Mouse (Mus musculus): ENCODE measurements around the gene Vegfa. TPM values are rescaled to one million over a fixed set of nuclear protein-coding genes. Genes with fewer than 3 reads are reported as not detected.

Vegfa gene
- total RNA-seq, 1 experiment from 2014 or later: 23.0 TPM

GRCm38 (mm10) chr17:46055736-46056135, 23.6 kb upstream of the Vegfa start:
- ATAC-seq (ENCODE audit: extremely low read depth, insufficient number of reproducible peaks, low FRiP score, poor library complexity, severe bottlenecking): no peak

DNA sequence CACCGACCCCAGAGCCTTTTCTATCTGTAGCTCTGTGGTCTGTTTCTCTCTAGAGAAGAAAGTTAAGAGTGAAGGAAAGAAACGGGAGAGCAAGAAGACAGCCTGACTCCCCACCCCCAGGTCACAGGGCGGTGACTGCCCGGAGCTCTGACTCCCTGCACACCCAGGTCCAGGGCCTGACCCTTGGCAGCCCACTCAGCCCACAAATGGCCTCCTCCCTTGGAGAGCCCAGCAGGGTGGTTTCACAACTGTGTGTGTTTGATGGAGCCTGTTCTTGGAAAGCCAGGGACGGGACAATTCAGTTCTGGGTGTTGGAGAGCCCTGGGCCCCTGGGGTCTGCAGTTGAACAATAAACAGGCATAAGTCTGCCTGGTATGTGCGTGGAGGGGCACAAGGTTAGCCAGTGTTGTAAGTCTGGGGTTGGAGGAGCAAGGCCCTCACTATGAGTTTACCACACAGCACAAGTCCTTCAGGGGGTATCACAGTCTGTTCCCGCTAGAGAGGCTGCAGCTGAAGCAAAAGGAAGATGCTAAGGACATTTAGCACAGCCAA, 21.2 kb upstream of the Vegfa start:
- ATAC-seq (ENCODE audit: extremely low read depth, insufficient number of reproducible peaks, low FRiP score, poor library complexity, severe bottlenecking): no peak

- ATAC-seq (ENCODE audit: extremely low read depth, insufficient number of reproducible peaks, low FRiP score, poor library complexity, severe bottlenecking): 0 out of 2 replicates have a peak, but pooled peaks have one; percentile 4
Observed at GRCm38 (mm10) chr17:46052146-46052545, 20.0 kb upstream of the Vegfa start.

- ATAC-seq (ENCODE audit: extremely low read depth, insufficient number of reproducible peaks, low FRiP score, poor library complexity, severe bottlenecking): no peak
Observed at GRCm38 (mm10) chr17:46051356-46051755, 19.2 kb upstream of the Vegfa start.

DNA sequence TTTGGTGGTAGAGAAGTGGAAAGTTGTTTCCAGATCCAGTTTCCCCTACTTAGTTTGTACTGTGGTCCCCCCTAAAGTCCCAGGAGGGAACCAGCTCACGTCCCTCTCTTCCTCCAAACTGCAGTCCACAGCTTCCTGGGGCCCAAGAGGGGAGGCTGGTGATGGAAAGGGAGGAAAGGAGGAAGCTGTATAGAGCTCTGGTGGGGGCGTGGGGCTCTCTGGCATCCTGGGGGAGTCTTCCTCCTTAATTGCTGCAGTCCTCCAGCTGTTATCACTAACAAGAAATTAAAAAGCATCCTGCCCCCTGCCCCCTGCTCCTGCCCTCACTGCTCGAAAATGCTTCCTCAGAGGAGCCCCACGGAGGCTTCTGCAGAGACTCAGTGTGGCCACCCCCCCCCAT, 17.4 kb upstream of the Vegfa start:
- ATAC-seq (ENCODE audit: extremely low read depth, insufficient number of reproducible peaks, low FRiP score, poor library complexity, severe bottlenecking): no peak

DNA sequence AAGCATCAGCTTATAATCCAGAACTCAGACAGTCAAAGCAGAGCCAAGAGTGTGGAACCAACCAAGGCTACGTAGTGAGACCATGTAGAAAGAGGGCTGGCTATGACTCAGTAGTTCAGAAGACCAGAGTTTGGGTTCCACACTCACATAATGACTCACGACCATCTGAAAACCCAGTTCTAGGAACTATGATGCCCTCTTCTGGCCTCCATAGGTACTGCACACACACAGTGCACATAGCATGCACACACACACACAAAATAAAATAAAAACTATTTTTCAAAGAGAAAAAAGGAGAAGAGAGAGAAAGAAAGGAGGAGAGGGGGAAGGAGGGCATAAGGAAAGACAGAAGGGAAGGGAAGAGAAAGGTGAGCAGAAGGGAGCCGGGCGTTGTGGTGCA, 16.0 kb upstream of the Vegfa start:
- no peak for ATAC-seq (ENCODE audit: extremely low read depth, insufficient number of reproducible peaks, low FRiP score, poor library complexity, severe bottlenecking)

- peak; percentile 69 for ATAC-seq (ENCODE audit: extremely low read depth, insufficient number of reproducible peaks, low FRiP score, poor library complexity, severe bottlenecking)
Observed at GRCm38 (mm10) chr17:46045742-46046141, 13.6 kb upstream of the Vegfa start.

DNA sequence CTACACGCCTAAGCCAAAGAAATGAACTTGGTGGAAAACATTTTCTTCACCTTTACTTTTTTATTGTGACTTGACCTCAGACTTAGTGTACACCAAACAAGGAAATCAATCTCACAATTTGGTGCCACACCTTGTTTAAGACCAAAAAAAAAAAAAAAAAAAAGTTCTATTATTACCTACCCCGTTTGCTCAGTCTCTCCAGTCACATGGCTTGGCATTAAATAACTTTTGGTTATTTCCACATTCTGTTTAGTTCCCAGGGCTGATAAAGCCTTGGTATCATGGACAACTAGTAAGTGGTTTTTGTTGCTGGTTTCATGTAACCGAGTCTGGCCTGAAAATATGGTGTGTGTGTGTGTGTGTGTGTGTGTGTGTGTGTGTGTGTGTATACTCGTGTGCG, 12.8 kb upstream of the Vegfa start:
- ATAC-seq (ENCODE audit: extremely low read depth, insufficient number of reproducible peaks, low FRiP score, poor library complexity, severe bottlenecking): no peak

DNA sequence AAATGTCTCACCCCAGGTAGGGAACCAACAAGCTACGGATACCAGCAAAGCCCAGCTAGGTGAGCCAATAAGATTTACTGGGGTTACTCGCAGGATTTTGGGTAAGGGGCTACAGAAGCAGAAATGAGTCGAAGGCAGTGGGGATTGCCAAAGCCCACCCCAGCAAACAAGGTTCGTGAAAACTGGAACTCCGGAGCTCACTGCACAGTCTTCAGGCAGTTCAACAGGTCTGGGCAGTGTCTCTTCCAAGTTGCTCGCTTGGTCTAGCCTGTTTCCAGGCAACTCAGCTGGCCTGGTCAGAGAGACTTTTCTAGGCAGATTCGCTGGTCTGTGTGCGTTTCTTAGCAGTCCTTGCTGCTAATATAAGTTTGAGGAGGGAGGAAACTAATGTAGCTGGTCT, 10.0 kb upstream of the Vegfa start:
- no peak for ATAC-seq (ENCODE audit: extremely low read depth, insufficient number of reproducible peaks, low FRiP score, poor library complexity, severe bottlenecking)

DNA sequence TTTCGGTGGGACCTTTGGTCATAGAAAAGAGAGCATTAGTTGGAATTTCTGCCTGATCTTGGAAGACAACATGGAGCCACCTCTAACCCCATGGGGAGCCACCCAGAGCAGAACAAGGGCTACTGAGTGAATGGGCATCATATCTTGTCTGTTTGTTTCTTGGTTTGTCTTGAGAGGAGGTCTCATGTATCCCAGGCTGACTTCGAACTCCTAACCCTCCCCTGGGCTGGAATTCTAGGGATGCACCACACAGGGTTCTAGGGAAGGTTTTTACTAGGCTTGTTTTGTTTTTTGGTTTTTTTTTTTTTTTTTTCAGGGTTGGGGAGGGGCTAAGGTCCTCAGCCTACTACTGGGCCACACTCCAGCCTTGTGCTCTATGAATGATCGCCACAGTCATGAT, 9.5 kb upstream of the Vegfa start:
- no peak for ATAC-seq (ENCODE audit: extremely low read depth, insufficient number of reproducible peaks, low FRiP score, poor library complexity, severe bottlenecking)

- ATAC-seq (ENCODE audit: extremely low read depth, insufficient number of reproducible peaks, low FRiP score, poor library complexity, severe bottlenecking): peak; percentile 54; the same call in 1 of the 2 replicates
Observed at GRCm38 (mm10) chr17:46041223-46041622, 9.1 kb upstream of the Vegfa start.

DNA sequence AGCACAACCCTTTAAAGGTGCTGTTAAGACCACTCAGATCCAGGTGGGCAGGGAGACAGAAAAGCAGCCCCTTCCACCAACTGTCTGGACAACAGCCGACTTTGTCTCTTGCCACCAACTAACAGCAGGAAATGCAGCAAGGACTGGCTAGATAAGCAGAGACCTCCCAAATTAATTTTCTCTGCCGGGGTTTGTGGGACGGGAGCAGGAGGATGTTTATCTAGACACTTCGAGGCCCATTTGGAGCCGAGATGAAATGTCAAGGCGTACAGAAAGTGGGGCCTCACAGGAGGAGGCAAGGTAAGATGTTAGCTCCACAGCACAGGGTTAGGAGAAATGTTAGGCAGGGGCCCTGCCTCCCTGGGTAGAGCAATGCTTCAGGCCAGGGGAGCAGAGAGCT, 8.4 kb upstream of the Vegfa start:
- no peak for ATAC-seq (ENCODE audit: extremely low read depth, insufficient number of reproducible peaks, low FRiP score, poor library complexity, severe bottlenecking)

DNA sequence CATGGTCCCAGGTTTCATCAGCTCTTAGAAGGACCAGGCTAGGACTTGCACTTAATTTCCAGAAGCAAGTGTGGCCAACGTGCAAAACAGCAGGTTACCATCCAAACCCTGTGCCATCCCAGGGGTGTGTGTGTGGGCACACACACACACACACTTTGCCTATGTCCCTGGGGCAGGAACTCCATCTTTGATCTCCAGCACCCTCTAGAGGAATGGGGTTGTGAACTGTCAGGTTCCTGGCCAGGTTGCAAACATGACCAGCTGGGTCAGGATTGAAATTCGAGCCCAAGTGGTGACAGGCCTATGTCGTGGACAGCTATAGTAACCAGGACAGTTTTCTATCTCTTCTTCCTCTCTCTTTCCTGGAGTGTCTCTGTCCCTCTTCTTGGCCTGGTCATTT, 6.7 kb upstream of the Vegfa start:
- no peak for ATAC-seq (ENCODE audit: extremely low read depth, insufficient number of reproducible peaks, low FRiP score, poor library complexity, severe bottlenecking)

GRCm38 (mm10) chr17:46036400-46036799, 4.2 kb upstream of the Vegfa start:
- no peak for ATAC-seq (ENCODE audit: extremely low read depth, insufficient number of reproducible peaks, low FRiP score, poor library complexity, severe bottlenecking)

- ATAC-seq (ENCODE audit: extremely low read depth, insufficient number of reproducible peaks, low FRiP score, poor library complexity, severe bottlenecking): no peak
Observed at GRCm38 (mm10) chr17:46034110-46034509, 1.9 kb upstream of the Vegfa start.

GRCm38 (mm10) chr17:46033607-46034006, 1.4 kb upstream of the Vegfa start:
- ATAC-seq (ENCODE audit: extremely low read depth, insufficient number of reproducible peaks, low FRiP score, poor library complexity, severe bottlenecking): no peak

DNA sequence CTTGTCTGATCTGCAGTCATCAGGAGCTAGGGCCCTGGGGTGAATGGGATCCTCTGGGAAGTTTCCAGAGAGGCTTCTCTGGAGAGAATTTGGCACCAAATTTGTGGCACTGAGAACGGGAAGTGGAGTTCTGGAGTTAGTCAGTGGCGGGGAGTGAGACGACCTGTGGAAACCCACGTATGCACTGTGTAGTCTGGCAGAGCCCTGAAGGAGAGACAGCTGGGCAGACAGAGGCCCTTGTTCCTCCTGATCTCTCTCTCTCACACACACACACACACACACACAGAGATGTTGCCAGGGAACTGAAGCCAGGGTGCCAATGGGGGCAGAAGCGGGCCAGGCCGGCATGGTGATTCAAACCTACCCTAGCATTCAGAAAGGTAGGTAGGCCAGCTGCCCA, 953 bp upstream of the Vegfa start:
- no peak for ATAC-seq (ENCODE audit: extremely low read depth, insufficient number of reproducible peaks, low FRiP score, poor library complexity, severe bottlenecking)

GRCm38 (mm10) chr17:46031621-46032211, 453 bp downstream of the Vegfa start:
- no peak for ATAC-seq (ENCODE audit: extremely low read depth, insufficient number of reproducible peaks, low FRiP score, poor library complexity, severe bottlenecking)

DNA sequence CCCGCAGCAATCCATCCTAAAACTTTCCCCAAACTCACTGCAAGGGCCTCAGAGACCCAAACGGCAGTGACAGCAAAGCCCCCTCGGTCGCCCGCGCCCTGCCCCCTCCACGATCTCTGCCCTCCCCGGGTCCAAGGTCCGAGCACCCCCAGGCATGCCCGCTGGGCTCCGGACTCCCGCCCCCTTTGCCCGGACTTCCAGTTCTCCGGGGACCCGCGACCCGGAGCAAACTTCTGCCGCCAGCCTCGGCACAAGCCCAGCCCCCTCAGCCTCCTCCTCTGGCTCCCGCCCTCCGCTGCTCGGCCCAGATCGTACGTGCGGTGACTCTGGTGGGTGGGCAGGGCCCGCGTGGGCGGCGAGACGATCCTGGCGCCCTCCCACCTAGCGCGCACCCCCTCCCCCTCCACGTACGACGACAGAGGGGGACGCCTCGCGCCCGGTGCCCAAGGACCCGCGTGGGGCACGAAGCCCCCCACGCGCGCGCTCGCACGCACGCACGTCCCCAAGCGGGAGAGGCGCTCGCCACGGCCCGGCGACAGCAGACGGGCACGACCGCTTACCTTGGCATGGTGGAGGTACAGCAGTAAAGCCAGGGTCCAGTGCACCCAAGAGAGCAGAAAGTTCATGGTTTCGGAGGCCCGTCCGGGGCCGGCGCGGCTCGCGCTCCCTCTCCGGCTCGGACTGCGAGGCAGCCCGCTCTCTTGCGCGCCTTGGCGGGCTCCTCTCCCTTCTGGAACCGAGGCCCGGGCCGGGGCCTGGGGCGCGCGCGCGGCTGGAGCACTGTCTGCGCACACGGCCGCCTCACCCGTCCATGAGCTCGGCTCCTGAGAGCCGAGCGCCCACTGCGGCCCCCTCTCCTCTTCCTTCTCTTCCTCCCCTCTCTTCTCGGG, 1.2 kb downstream of the Vegfa start:
- ATAC-seq (ENCODE audit: extremely low read depth, insufficient number of reproducible peaks, low FRiP score, poor library complexity, severe bottlenecking): no peak

GRCm38 (mm10) chr17:46030323-46030730, 1.8 kb downstream of the Vegfa start:
- ATAC-seq (ENCODE audit: extremely low read depth, insufficient number of reproducible peaks, low FRiP score, poor library complexity, severe bottlenecking): no peak

Measured in neutrophil, adult 5-6 weeks (primary cell).